Mouse (Mus musculus) stomach, postnatal 0 days (tissue): Measurements from ENCODE around the gene Zmym1.

Experiments
- CTCF ChIP-seq: IDR thresholded peaks from 2 replicates; pipeline ENCODE4 v1.5.1; 2016; ENCODE audit warnings: antibody characterized with exemption, low read depth, mild to moderate bottlenecking, moderate library complexity
- EP300 ChIP-seq: optimal IDR thresholded peaks from 2 replicates; pipeline ENCODE3; 2016; ENCODE audit warnings: antibody characterized with exemption

- TF ChIP-seq EP300 (no peak), CTCF (no peak)
Observed at GRCm38 (mm10) chr4:127064051-127064450, 3.1 kb upstream of the Zmym1 start.
